Mouse (Mus musculus) forebrain, embryonic 15.5 days (tissue): ENCODE data around the gene Pkmyt1. TPM values are rescaled to one million over a fixed set of nuclear protein-coding genes. Genes with fewer than 3 reads are reported as not detected.

ENCODE experiments used
- ATAC-seq: fragments of 200-750 bp; cut with Nextera tagmentation; replicated peaks from 2 replicates; pipeline ENCODE4 v1.8.0; 2017; ENCODE audit warnings: mild to moderate bottlenecking, moderate TSS enrichment, moderate library complexity
- H3K27ac ChIP-seq: fragments of 300-500 bp; sonication (generic); replicated peaks from 2 replicates; pipeline ENCODE4 v1.5.1; 2015; ENCODE audit warnings: mild to moderate bottlenecking, inconsistent platforms
- H3K27me3 ChIP-seq: fragments of 300-500 bp; sonication (generic); 2 replicates; pipeline ENCODE4 v1.6.1; 2015; ENCODE audit warnings: inconsistent platforms
- H3K36me3 ChIP-seq: fragments of 300-500 bp; sonication (generic); 2 replicates; pipeline ENCODE4 v1.6.1; 2015; ENCODE audit warnings: mild to moderate bottlenecking, inconsistent platforms
- H3K4me1 ChIP-seq: fragments of 300-500 bp; sonication (generic); 2 replicates; pipeline ENCODE4 v1.6.1; 2015; ENCODE audit warnings: inconsistent platforms
- H3K4me2 ChIP-seq: fragments of 300-500 bp; sonication (generic); replicated peaks from 2 replicates; pipeline ENCODE4 v1.6.1; 2015; ENCODE audit warnings: mild to moderate bottlenecking, inconsistent platforms
- H3K4me3 ChIP-seq: fragments of 300-500 bp; sonication (generic); 2 replicates; pipeline ENCODE4 v1.5.1; 2015; ENCODE audit warnings: mild to moderate bottlenecking, inconsistent platforms
- H3K9ac ChIP-seq: fragments of 300-500 bp; sonication (generic); replicated peaks from 2 replicates; pipeline ENCODE4 v1.6.1; 2015; ENCODE audit warnings: mild to moderate bottlenecking, inconsistent platforms
- H3K9me3 ChIP-seq: fragments of 300-500 bp; sonication (generic); 2 replicates; pipeline ENCODE4 v1.6.1; 2016; ENCODE audit warnings: inconsistent platforms
- WGBS: fragments of 180-500 bp; shearing (Covaris S2); methylation state at CpG from one replicate; pipeline ENCODE4 v1.1.7; 2015; ENCODE audit warnings: mixed read lengths; 5-methylcytosine and 5-hydroxymethylcytosine counted together
- polyA plus RNA-seq: library from polyadenylated mRNA; unstranded; fragments of >200 nt; fragmentation: Nextera tagmentation; extraction: Ambion mirVana; gene quantifications from 2 replicates; pipeline ENCODE4 v1.2.1, GENCODE M21; 2015

Pkmyt1 gene
- polyA plus RNA-seq, 1 experiment from 2014 or later = 26.7 TPM

GRCm38 (mm10) chr17:23777141-23777540, 51.0 kb downstream of the Pkmyt1 start:
- WGBS = 86% methylated on average over 2 of the region's 2 CpGs
- H3K4me1 ChIP-seq = peaks cover 5% of the 10 kb centered on the region
- H3K9ac ChIP-seq = no peak overlapping the region
- no peak overlapping the region for H3K4me3 ChIP-seq
- H3K36me3 ChIP-seq = no peaks in the 10 kb centered on the region
- no peaks in the 10 kb centered on the region for H3K27me3 ChIP-seq
- H3K27ac ChIP-seq = no peak overlapping the region
- no peaks in the 10 kb centered on the region for H3K9me3 ChIP-seq
- ATAC-seq = no peak
- no peak overlapping the region for H3K4me2 ChIP-seq

DNA sequence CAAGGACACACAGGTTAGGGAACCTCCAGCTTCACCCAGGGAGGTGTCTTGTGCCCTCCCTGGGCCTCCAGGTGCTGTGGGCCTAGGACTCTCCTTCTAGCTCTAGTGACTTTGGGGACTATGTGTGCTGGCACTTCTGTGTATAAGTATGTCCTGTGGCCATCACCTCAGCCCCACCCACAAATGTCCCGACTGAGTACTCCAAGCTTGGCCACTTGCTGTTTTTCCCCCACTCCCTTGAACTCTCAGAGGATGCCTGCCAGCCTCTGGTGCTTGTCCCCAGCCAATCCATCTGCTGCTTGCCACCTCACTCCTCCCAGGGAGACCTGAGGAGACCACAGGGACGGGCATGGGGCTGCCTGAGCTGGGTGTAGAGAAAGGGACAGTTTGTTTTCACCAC, 52.3 kb downstream of the Pkmyt1 start:
- H3K4me1 ChIP-seq = 0 out of 2 replicates have a peak, but pooled peaks cover 4% of the 10 kb centered on the region
- no peaks in the 10 kb centered on the region for H3K36me3 ChIP-seq
- no peaks in the 10 kb centered on the region for H3K27me3 ChIP-seq
- no peaks in the 10 kb centered on the region for H3K9me3 ChIP-seq
- no peak overlapping the region for H3K4me2 ChIP-seq
- ATAC-seq = no peak
- H3K4me3 ChIP-seq = no peak overlapping the region
- WGBS = 43% methylated on average over 2 of the region's 2 CpGs
- H3K9ac ChIP-seq = no peak overlapping the region
- H3K27ac ChIP-seq = no peak overlapping the region

DNA sequence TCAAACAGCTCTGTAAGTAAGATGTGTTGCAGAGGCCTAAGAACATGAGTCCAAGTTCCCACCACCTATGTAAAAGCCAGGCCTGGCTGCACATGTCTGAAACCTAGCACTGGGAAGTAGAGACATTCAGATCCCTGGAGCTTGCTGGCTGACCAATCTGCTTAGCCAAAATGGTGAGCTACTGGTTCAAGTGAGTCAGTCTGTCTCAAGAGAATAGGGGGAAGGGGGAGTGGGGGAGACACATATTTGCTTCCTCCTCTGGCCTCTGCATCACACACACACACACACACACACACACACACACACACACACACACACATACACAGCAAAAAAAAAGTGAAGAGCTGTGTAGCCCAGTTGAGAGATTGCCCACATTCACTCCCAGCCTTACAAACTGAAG, 57.2 kb downstream of the Pkmyt1 start:
- no peak overlapping the region for H3K4me2 ChIP-seq
- H3K27me3 ChIP-seq = no peaks in the 10 kb centered on the region
- ATAC-seq = no peak
- H3K4me1 ChIP-seq = peaks cover 12% of the 10 kb centered on the region
- H3K9ac ChIP-seq = no peak overlapping the region
- H3K36me3 ChIP-seq = no peaks in the 10 kb centered on the region
- no peaks in the 10 kb centered on the region for H3K9me3 ChIP-seq
- no peak overlapping the region for H3K27ac ChIP-seq
- no peak overlapping the region for H3K4me3 ChIP-seq

DNA sequence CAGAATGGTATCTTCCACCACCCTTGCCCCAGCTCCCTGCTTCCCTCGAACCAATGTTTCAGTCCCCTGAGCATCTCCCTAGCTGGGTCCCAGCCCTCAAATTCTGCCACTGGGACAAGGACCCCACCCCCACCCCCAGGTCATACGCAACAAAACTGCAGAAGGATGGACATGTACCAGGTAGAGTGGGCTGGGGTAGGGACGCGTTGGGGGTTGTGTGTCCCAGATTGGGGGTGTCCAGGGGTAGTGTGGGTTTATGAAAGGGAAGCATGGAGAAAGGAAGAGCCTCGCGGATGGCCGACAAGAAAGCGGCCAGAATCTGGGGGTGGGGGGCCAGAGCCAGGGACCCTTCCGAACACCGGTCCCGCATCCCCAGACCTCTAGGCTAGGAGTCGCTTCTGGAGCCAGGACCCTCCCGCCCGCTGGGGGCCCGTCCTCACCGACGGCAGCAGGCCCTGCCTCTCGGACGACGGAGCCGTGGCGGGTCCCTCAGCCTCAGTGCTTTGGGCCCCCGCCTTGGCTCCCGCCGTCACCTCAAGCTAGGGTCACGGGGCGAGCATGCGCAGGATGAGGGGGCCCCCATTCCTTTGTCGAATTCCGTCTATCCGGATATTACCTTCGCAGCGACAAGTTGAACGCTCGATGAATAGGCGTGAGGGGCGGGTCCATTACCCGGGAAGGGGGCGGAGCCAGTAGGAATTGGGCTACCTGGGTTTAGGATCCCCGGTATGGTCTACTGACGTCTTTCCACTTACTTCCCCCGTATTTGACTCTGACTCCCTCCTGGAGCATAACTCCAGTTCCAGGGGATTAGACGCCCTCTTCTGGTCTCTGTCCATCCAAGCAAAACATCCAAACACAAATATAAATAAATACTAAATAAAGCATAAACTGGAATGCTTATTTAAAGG, 59.7 kb downstream of the Pkmyt1 start, which contains the start of gene Flywch2:
Gene Flywch2, minus strand, starts transcription at position 521 of the 911 bp plus-strand sequence.
- Histone ChIP-seq H3K4me3 (peak within 1 kb of the TSS; percentile 50), H3K9me3 (no peaks in the 10 kb centered on the region), H3K9ac (peak within 1 kb of the TSS; percentile 57), H3K27me3 (no peaks in the 10 kb centered on the region), H3K27ac (peak within 1 kb of the TSS; percentile 85), H3K4me1 (peaks cover 25% of the 10 kb centered on the region), H3K36me3 (no peaks in the 10 kb centered on the region), H3K4me2 (peak within 1 kb of the TSS; percentile 63)
- peak; percentile 84 for ATAC-seq
- 2% methylated on average over 43 of the region's 43 CpGs for WGBS

Other genes with a start within 250 kb of the Pkmyt1 start
- gene Vmn2r117, start 246.6 kb upstream of the Pkmyt1 start, polyA plus RNA-seq = not detected in 2 replicates
- gene Zfp213, start 162.1 kb upstream of the Pkmyt1 start, polyA plus RNA-seq = 21.0 and 21.5 TPM in 2 replicates
- gene Zfp13, start 126.8 kb upstream of the Pkmyt1 start, polyA plus RNA-seq = 26.9 and 30.2 TPM in 2 replicates
- gene Zscan10, start 125.5 kb upstream of the Pkmyt1 start, polyA plus RNA-seq = not detected in 2 replicates
- 1.3 and 1.7 TPM in 2 replicates for gene Mmp25, start 81.1 kb upstream of the Pkmyt1 start, polyA plus RNA-seq
- gene Bicdl2, start 65.8 kb upstream of the Pkmyt1 start, polyA plus RNA-seq = 0.22 TPM in 1 of 2 replicates, not detected in the other
- 90.3 and 92.0 TPM in 2 replicates for gene Hcfc1r1, start 52.7 kb upstream of the Pkmyt1 start, polyA plus RNA-seq
- 39.4 and 39.5 TPM in 2 replicates for gene Thoc6, start 52.5 kb upstream of the Pkmyt1 start, polyA plus RNA-seq
- 3.6 and 5.5 TPM in 2 replicates for gene Tnfrsf12a, start 48.9 kb upstream of the Pkmyt1 start, polyA plus RNA-seq
- 0.42 and 0.50 TPM in 2 replicates for gene Cldn6, start 47.1 kb upstream of the Pkmyt1 start, polyA plus RNA-seq
- 1.2 TPM in 2 replicates for gene Cldn9, start 42.3 kb upstream of the Pkmyt1 start, polyA plus RNA-seq
- gene 1520401A03Rik, start 3.6 kb upstream of the Pkmyt1 start, polyA plus RNA-seq = not detected in 2 replicates
- gene Paqr4, start 14.5 kb downstream of the Pkmyt1 start, polyA plus RNA-seq = 39.4 and 39.7 TPM in 2 replicates
- 0.48 and 0.50 TPM in 2 replicates for gene Kremen2, start 19.5 kb downstream of the Pkmyt1 start, polyA plus RNA-seq
- gene Flywch1, start 45.3 kb downstream of the Pkmyt1 start, polyA plus RNA-seq = 162 and 164 TPM in 2 replicates
- 30.7 and 31.9 TPM in 2 replicates for gene Flywch2, start 59.7 kb downstream of the Pkmyt1 start, polyA plus RNA-seq
- 562 and 569 TPM in 2 replicates for gene Srrm2, start 64.2 kb downstream of the Pkmyt1 start, polyA plus RNA-seq
- 1,149 and 1,206 TPM in 2 replicates for gene Elob, start 102.8 kb downstream of the Pkmyt1 start, polyA plus RNA-seq
- not detected in 2 replicates for gene Prss33, start 109.7 kb downstream of the Pkmyt1 start, polyA plus RNA-seq
- gene Prss32, start 117.5 kb downstream of the Pkmyt1 start, polyA plus RNA-seq = not detected in 2 replicates
- 0.52 and 1.0 TPM in 2 replicates for gene Prss41, start 117.8 kb downstream of the Pkmyt1 start, polyA plus RNA-seq
- not detected in 2 replicates for gene Prss21, start 141.7 kb downstream of the Pkmyt1 start, polyA plus RNA-seq
- not detected in 2 replicates for gene Dcpp1, start 154.5 kb downstream of the Pkmyt1 start, polyA plus RNA-seq
- not detected in 2 replicates for gene Dcpp2, start 154.5 kb downstream of the Pkmyt1 start, polyA plus RNA-seq
- not detected in 2 replicates for gene Dcpp3, start 191.1 kb downstream of the Pkmyt1 start, polyA plus RNA-seq
- gene Sbp, start 215.3 kb downstream of the Pkmyt1 start, polyA plus RNA-seq = not detected in 2 replicates
- gene Sbpl, start 228.9 kb downstream of the Pkmyt1 start, polyA plus RNA-seq = not detected in 2 replicates